Mouse (Mus musculus): ENCODE measurements at regions not wholly inside any gene's neighbourhood (a gene's known extent, or its start where the extent isn't known, plus 50 kb on each side); places are given as distances from the start of the nearest gene placed in this dataset.

DNA sequence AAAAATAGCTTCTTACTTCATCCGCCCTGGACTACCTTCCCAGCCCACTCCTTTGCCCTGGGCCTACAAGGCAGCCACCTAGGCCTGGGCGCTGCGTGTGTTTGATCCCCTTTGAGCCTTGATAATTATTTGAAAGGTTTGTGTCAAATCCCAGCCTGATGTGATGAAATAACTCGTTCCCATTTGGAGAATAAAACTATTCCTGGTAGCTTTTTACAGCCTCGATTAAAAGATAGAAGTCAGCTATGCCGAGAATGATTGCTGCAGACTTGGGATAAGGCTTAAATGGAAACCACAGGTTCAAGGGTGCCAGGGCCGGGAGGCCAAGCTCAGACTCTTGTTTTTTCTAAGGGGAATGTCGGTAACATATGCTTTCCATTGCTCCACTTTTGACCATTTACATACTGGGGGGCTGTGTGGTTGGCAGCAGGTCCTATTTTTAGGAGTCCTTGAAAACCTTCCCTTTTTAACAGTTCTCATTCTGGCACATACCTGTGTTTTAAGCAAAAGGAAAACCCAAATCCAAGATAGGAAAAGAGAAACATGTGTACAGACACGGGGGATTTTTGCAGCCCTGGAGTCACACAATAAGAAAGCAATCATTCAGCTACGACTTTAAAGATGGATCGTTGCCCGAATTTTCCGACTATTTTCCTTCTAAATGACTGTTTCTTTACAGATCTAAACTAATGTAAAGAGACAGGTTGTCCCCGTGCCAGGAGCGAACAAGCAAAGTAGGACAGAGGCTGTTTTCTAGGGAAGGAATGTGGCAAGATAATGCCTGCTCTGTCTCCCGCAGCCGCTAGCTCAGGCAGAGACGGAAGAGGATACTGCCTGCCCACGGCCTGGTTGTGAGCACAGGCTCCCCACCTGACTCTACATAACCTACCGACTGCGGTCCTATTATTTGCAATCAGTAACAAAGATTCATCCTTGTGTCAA lies 234.8 kb downstream of the Setd4 start:
- no peak overlapping the region for H3K4me2 ChIP-seq (ENCODE audit: low read depth, severe bottlenecking)
- ATAC-seq (ENCODE audit: insufficient number of reproducible peaks, low FRiP score, low TSS enrichment, low read depth) = no peak
- no peaks in the 10 kb centered on the region for H3K9me3 ChIP-seq (ENCODE audit: control insufficient read depth, low read length)
- no peak for DNase-seq (ENCODE audit: low spot score)
- no peak overlapping the region for H3K9ac ChIP-seq (ENCODE audit: low read length)
- no peaks in the 10 kb centered on the region for H3K27me3 ChIP-seq (ENCODE audit: control insufficient read depth, insufficient read depth, low read length)
- no peaks in the 10 kb centered on the region for H3K36me3 ChIP-seq (ENCODE audit: control insufficient read depth, insufficient read depth, low read length)
- H3K4me3 ChIP-seq (ENCODE audit: low read depth, low read length) = no peak overlapping the region
- no peak overlapping the region for H3K27ac ChIP-seq (replicated peaks; ENCODE audit: low read depth, low read length)
- no peaks in the 10 kb centered on the region for H3K4me1 ChIP-seq (ENCODE audit: control insufficient read depth, insufficient read depth, low read length)
- 76% methylated on average over 21 of the region's 21 CpGs for WGBS

- H3K4me3 ChIP-seq (ENCODE audit: low read depth, low read length) = no peak overlapping the region
- no peak overlapping the region for H3K4me2 ChIP-seq (ENCODE audit: low read depth, severe bottlenecking)
- H3K27ac ChIP-seq (replicated peaks; ENCODE audit: low read depth, low read length) = no peak overlapping the region
- no peak overlapping the region for H3K9ac ChIP-seq (ENCODE audit: low read length)
- ATAC-seq (ENCODE audit: insufficient number of reproducible peaks, low FRiP score, low TSS enrichment, low read depth) (no peak), DNase-seq (ENCODE audit: low spot score) (no peak)
- H3K36me3 ChIP-seq (ENCODE audit: control insufficient read depth, insufficient read depth, low read length) = no peaks in the 10 kb centered on the region
- no peaks in the 10 kb centered on the region for H3K9me3 ChIP-seq (ENCODE audit: control insufficient read depth, low read length)
- H3K4me1 ChIP-seq (ENCODE audit: control insufficient read depth, insufficient read depth, low read length) = no peaks in the 10 kb centered on the region
- WGBS = 87% methylated on average over 6 of the region's 6 CpGs
- H3K27me3 ChIP-seq (ENCODE audit: control insufficient read depth, insufficient read depth, low read length) = no peaks in the 10 kb centered on the region
Measured at GRCm38 (mm10) chr16:93367995-93368394, 235.9 kb downstream of the Setd4 start.

DNA sequence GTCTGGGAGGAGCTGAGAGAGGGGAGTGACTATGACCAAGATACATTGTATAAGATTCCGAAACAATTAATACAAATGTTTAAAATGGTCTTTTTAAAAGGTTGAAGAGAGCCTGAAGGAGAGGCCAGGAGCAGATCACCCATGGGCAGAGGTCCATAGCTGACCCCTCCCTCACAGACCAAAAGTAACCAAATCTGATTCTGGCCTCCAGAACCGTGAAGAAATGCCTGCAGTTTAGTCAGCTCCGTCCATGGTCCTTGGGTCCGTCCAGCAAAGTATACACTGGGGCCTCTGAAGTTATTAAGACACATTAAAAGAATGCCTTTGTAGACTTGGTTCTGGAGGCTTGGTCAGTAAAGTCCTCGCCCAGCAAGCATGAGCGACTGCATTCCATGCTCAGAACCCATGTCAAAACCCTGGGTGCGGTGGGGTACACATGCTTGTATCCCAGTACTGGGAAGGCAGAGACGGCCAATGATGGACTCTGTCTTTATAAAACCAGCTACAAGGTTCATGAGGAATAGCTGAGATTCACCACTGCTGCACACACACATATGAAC lies 236.5 kb downstream of the Setd4 start:
- Histone ChIP-seq H3K4me1 (ENCODE audit: control insufficient read depth, insufficient read depth, low read length) (no peaks in the 10 kb centered on the region), H3K36me3 (ENCODE audit: control insufficient read depth, insufficient read depth, low read length) (no peaks in the 10 kb centered on the region), H3K27me3 (ENCODE audit: control insufficient read depth, insufficient read depth, low read length) (no peaks in the 10 kb centered on the region), H3K4me3 (ENCODE audit: low read depth, low read length) (no peak overlapping the region), H3K9ac (ENCODE audit: low read length) (no peak overlapping the region), H3K9me3 (ENCODE audit: control insufficient read depth, low read length) (no peaks in the 10 kb centered on the region), H3K27ac (replicated peaks; ENCODE audit: low read depth, low read length) (no peak overlapping the region), H3K4me2 (ENCODE audit: low read depth, severe bottlenecking) (no peak overlapping the region)
- WGBS = 94% methylated on average over 8 of the region's 8 CpGs
- no peak for DNase-seq (ENCODE audit: low spot score)
- no peak for ATAC-seq (ENCODE audit: insufficient number of reproducible peaks, low FRiP score, low TSS enrichment, low read depth)

GRCm38 (mm10) chr16:93366383-93366941 lies 237.4 kb downstream of the Setd4 start:
- DNase-seq (ENCODE audit: low spot score) (no peak), ATAC-seq (ENCODE audit: insufficient number of reproducible peaks, low FRiP score, low TSS enrichment, low read depth) (no peak)
- WGBS = 52% methylated on average over 5 of the region's 5 CpGs
- H3K4me3 ChIP-seq (ENCODE audit: low read depth, low read length) = no peak overlapping the region
- no peaks in the 10 kb centered on the region for H3K36me3 ChIP-seq (ENCODE audit: control insufficient read depth, insufficient read depth, low read length)
- H3K4me2 ChIP-seq (ENCODE audit: low read depth, severe bottlenecking) = no peak overlapping the region
- no peak overlapping the region for H3K9ac ChIP-seq (ENCODE audit: low read length)
- no peaks in the 10 kb centered on the region for H3K27me3 ChIP-seq (ENCODE audit: control insufficient read depth, insufficient read depth, low read length)
- H3K4me1 ChIP-seq (ENCODE audit: control insufficient read depth, insufficient read depth, low read length) = no peaks in the 10 kb centered on the region
- no peak overlapping the region for H3K27ac ChIP-seq (replicated peaks; ENCODE audit: low read depth, low read length)
- H3K9me3 ChIP-seq (ENCODE audit: control insufficient read depth, low read length) = no peaks in the 10 kb centered on the region

DNA sequence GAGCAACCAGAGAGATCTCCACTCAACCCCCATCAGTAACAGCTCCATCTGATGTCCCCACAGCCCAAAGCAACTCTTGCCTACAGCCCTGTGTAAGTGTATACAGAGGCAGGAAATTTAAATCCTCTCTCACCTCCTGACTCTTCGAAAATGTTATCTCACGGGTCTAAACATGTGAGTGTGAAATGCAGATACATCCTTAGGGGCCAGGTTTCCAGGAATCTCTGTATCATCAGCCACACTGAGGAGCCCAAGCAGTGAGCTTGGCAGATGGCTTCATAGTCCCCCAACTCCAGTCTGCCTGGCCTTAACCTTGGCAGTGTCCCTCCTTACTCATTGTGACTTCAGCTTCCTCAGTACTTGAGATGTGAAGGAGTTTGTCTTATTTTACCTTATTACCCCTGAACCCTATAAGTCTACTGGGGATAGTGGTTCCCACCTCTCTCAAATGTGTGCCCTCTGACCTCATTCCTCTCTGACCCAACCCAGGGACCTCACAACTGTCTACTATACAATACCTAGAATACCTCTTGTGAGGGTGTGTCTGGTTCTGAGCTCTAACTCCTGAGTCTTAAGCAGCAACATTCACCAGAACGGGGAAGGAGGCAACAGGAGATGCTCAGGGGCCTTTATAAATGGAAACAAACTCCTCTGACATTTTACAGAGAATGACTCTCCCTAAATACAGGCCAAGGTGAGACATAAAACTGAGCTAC lies 238.5 kb downstream of the Setd4 start:
- Histone ChIP-seq H3K9me3 (ENCODE audit: control insufficient read depth, low read length) (no peaks in the 10 kb centered on the region), H3K27me3 (ENCODE audit: control insufficient read depth, insufficient read depth, low read length) (no peaks in the 10 kb centered on the region), H3K4me3 (ENCODE audit: low read depth, low read length) (no peak overlapping the region), H3K36me3 (ENCODE audit: control insufficient read depth, insufficient read depth, low read length) (no peaks in the 10 kb centered on the region), H3K9ac (ENCODE audit: low read length) (no peak overlapping the region), H3K27ac (replicated peaks; ENCODE audit: low read depth, low read length) (no peak overlapping the region), H3K4me1 (ENCODE audit: control insufficient read depth, insufficient read depth, low read length) (no peaks in the 10 kb centered on the region), H3K4me2 (ENCODE audit: low read depth, severe bottlenecking) (no peak overlapping the region)
- ATAC-seq (ENCODE audit: insufficient number of reproducible peaks, low FRiP score, low TSS enrichment, low read depth) = no peak
- DNase-seq (ENCODE audit: low spot score) = no peak
- WGBS = 76% methylated on average over 3 of the region's 3 CpGs

- DNase-seq (ENCODE audit: low spot score) (no peak), ATAC-seq (ENCODE audit: insufficient number of reproducible peaks, low FRiP score, low TSS enrichment, low read depth) (no peak)
- no peak overlapping the region for H3K4me2 ChIP-seq (ENCODE audit: low read depth, severe bottlenecking)
- H3K27ac ChIP-seq (replicated peaks; ENCODE audit: low read depth, low read length) = no peak overlapping the region
- H3K4me1 ChIP-seq (ENCODE audit: control insufficient read depth, insufficient read depth, low read length) = no peaks in the 10 kb centered on the region
- H3K4me3 ChIP-seq (ENCODE audit: low read depth, low read length) = no peak overlapping the region
- no peak overlapping the region for H3K9ac ChIP-seq (ENCODE audit: low read length)
- no peaks in the 10 kb centered on the region for H3K27me3 ChIP-seq (ENCODE audit: control insufficient read depth, insufficient read depth, low read length)
- H3K36me3 ChIP-seq (ENCODE audit: control insufficient read depth, insufficient read depth, low read length) = no peaks in the 10 kb centered on the region
- WGBS = 91% methylated on average over 8 of the region's 8 CpGs
- H3K9me3 ChIP-seq (ENCODE audit: control insufficient read depth, low read length) = no peaks in the 10 kb centered on the region
Measured at GRCm38 (mm10) chr16:93359772-93360171, 244.1 kb downstream of the Setd4 start.

DNA sequence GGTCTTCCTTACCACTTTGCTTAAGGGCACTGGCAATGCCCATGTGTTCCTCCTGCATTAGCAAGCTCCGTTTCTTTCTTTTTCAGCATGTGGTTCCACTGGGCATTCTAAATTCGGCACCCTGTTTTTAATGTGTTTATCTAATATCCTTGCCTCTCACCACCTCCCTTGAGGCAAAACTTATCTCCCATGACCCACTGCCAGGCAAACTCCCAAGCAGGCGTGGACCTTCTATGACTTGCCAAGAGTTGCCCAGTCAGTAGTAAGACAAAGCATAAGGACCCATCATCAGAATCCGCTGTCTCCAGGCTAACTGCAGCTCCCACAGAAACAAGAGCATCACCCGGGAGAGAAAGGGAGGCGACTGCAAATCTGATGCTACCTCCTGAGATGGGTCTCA lies 245.2 kb downstream of the Setd4 start:
- DNase-seq (ENCODE audit: low spot score) = no peak
- Histone ChIP-seq H3K27ac (replicated peaks; ENCODE audit: low read depth, low read length) (no peak overlapping the region), H3K27me3 (ENCODE audit: control insufficient read depth, insufficient read depth, low read length) (no peaks in the 10 kb centered on the region), H3K9me3 (ENCODE audit: control insufficient read depth, low read length) (no peaks in the 10 kb centered on the region), H3K9ac (ENCODE audit: low read length) (no peak overlapping the region), H3K4me1 (ENCODE audit: control insufficient read depth, insufficient read depth, low read length) (no peaks in the 10 kb centered on the region), H3K36me3 (ENCODE audit: control insufficient read depth, insufficient read depth, low read length) (no peaks in the 10 kb centered on the region), H3K4me2 (ENCODE audit: low read depth, severe bottlenecking) (no peak overlapping the region), H3K4me3 (ENCODE audit: low read depth, low read length) (no peak overlapping the region)
- no peak for ATAC-seq (ENCODE audit: insufficient number of reproducible peaks, low FRiP score, low TSS enrichment, low read depth)
- 91% methylated on average over 6 of the region's 6 CpGs for WGBS

DNA sequence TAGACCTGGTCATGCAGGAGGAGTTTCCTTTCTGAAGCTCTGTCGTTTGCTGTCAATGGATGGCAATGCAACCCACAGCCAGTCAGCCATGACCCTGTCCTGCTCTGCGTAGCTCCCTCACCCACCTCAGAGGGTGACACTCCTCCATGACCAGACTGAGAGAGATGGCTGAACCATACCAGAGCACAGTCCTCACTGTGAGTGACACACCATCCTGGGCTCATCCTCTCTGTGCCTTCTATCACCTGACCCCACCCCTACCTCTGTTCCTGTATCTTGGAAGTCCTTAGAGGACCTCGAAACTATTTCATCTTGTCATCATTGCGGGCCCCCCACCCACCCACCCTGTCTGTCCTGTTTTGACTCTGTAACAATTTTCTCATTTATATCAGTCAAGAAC lies 245.7 kb downstream of the Setd4 start:
- ATAC-seq (ENCODE audit: insufficient number of reproducible peaks, low FRiP score, low TSS enrichment, low read depth) = no peak
- WGBS = 91% methylated on average over 4 of the region's 4 CpGs
- H3K27ac ChIP-seq (replicated peaks; ENCODE audit: low read depth, low read length) = no peak overlapping the region

More for the DNA sequence above, 245.7 kb downstream of the Setd4 start:
- Histone ChIP-seq H3K36me3 (ENCODE audit: control insufficient read depth, insufficient read depth, low read length) (no peaks in the 10 kb centered on the region), H3K4me1 (ENCODE audit: control insufficient read depth, insufficient read depth, low read length) (no peaks in the 10 kb centered on the region), H3K4me2 (ENCODE audit: low read depth, severe bottlenecking) (no peak overlapping the region), H3K27me3 (ENCODE audit: control insufficient read depth, insufficient read depth, low read length) (no peaks in the 10 kb centered on the region), H3K9me3 (ENCODE audit: control insufficient read depth, low read length) (no peaks in the 10 kb centered on the region), H3K9ac (ENCODE audit: low read length) (no peak overlapping the region), H3K4me3 (ENCODE audit: low read depth, low read length) (no peak overlapping the region)
- DNase-seq (ENCODE audit: low spot score) = no peak

Measured in limb, embryonic 11.5 days (tissue).